Mouse (Mus musculus) lung, postnatal 4 days (tissue): ENCODE measurements around the gene Minos1.
A peak's percentile ranks its signal among the peaks of the same experiment; 100 is the strongest.

Source experiments
- DNase-seq, 2 experiments: peaks; one replicate each; pipeline ENCODE4 v3.0.0; 2021

Minos1 gene

GRCm38 (mm10) chr4:139142985-139143384, 12.1 kb upstream of the Minos1 start:
- DNase-seq, result no peak

DNA sequence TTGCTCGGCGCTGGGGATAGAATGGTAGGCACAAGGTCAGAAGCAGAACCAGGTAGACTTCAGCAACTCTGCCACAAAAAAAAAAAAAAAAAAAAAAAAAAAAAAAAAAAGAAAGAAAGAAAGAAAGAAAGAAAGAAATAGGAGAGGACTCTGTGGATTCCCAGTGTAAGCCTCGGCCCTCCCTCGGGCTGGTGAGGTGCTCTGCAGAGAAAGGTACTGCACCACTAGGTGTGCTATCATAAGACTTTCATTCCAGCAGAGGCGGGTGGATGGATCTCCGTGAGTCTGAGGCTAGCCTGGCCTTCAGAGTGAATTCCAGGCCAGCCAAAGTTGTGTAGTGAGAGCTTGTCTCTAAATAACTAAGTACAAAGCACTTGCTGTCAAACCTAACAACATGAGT, 10.9 kb upstream of the Minos1 start:
- no peak for DNase-seq

GRCm38 (mm10) chr4:139140267-139140666, 9.4 kb upstream of the Minos1 start:
- DNase-seq, result no peak

DNA sequence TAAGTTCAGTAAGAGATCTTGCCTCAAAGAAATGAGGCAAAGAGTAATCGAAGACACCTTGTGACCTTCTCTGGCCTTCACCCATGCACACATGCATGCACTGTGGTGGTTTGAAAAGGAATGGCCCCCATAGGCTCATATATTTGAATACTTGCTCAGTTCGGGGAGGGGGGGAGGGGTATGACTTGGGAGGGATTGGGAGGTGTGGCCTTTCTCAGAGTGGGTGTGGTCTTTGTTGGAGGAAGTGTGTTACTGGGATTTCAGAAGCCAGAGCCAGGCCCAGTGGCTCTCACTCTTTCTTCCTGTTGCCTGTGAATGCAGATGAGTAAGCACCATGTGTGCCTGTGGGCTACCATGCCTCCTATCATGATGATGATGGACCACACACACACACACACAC, 5.1 kb upstream of the Minos1 start:
- no peak for DNase-seq

GRCm38 (mm10) chr4:139133109-139133508, 2.2 kb upstream of the Minos1 start:
- DNase-seq, result no peak

DNA sequence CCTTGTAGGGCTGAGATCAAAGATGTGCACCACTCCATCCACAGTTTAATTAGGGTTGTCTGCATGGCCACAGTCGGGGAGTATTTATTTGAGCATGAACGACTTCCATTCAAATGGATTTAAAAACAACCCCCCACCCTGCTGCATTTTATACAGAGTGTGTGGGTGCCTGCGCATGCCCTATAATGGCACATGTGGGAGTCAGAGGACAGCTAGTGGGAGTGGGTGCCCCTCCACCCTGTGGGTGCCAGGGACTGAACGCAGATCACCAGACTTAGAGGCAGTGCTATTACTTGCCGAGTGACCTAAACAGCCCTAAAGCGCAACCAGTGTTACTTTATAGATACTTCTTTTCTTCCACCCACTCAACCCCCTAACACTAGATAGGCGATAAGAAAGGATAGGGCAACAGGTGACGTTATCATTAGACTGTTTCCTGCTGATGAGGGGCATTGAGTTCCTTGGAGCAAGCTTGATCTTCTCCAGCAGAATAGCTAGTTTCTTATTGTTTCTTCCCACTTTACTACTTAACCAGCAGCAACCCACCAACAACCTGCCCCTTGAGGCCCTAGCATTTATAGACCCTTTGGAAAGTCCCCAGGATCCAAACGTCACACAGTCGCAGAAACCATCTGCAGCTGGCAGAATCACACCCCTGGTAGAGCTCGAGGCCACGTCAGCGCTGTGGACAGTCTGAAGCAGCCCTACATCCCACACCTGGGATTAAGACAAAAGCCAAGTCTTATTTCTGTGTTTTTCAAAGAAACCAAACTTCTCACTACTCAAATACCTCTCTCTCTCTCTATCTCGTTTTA, 1.2 kb upstream of the Minos1 start:
- DNase-seq, result no peak

DNA sequence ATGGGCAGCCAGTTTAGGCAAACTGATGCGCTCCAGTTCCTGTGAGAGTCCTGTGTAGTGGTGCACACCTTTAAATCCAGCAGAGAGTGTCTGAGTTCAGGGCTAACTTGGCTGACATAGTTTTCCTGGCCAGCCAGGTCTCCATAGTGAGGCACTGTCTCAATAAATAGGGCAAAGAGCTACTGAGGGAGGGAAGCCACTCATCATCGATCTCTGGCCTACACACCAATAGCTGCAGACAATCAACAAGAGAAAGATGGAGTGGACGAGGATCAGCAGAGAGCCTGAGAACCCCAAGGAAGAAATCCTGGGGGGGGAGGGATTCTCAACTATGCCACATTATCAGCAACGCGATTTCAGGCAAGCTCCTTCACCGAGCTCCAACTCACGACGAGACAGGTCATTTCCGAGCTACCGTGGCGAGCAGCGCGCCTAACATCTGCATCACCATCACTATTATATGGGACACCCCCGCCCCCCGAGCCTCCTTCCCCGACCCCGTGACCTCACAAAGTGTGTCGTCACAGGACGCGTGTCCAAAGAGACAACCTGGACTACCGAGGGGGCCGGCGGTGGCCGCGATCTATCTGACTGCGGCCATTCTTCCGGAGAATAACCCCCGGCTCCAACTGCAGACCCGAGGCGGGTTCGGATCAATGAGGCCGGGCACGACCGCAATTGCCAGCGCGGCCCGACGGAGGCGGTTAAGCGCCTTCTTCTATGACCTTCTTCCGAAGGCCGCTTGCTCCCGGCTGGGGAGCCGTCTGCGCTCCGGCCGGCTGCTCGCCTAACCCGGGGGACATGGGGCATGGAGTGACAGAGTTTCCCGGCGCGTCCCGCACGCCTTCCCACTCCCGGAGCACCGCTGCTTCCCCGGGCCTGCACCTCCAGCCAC, 860 bp downstream of the Minos1 start:
- peak; percentile 53 to 54 for DNase-seq

- no peak for DNase-seq
These were observed 4.4 kb downstream of the Minos1 start for GRCm38 (mm10) chr4:139126475-139126874.

GRCm38 (mm10) chr4:139124940-139125339, 6.0 kb downstream of the Minos1 start:
- no peak for DNase-seq

DNA sequence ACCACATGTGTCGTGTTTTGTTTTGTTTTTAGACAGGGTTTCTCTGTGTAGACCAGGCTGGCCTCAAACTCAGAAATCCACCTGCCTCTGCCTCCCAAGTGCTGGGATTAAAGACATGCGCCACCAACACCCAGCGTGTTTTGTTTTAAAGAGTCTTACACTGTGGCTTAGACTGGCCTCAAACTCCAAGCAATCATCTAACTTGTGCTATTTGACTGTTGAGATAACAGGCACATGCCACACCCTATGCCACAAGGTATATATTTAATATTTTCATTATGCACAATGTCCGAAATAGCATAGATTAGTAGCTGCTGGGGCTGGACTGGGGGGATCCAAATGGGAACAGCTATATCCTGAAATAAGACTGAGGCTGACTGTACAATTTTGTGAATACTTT, 8.4 kb downstream of the Minos1 start:
- DNase-seq, result no peak

GRCm38 (mm10) chr4:139120998-139121397, 9.9 kb downstream of the Minos1 start:
- DNase-seq, result no peak

DNA sequence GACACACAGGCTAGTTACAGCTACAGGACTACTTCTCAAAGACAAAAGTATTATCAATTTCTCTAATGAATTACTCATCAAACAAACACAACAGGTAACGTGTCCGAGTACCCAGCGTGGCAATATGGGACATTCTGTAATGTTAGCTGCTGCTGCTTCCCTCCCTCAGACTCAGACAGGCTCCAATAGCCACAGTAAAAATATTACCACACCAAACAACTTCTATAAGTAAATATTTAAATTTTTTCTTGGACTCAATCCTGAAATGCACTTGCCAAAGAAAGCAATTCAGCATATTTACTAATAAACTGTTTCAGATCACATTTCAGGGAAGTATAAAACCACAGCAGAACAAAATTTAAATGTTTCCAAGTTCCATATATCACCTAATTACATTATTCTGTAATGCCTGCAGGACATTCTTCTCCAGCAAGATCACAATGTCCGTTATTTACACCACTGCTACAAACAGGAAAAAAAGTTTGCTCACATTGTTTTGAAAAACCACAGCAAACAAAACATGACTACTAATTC, 10.6 kb downstream of the Minos1 start:
- no peak for DNase-seq

GRCm38 (mm10) chr4:139116356-139117063, 14.4 kb downstream of the Minos1 start:
- DNase-seq, result no peak

DNA sequence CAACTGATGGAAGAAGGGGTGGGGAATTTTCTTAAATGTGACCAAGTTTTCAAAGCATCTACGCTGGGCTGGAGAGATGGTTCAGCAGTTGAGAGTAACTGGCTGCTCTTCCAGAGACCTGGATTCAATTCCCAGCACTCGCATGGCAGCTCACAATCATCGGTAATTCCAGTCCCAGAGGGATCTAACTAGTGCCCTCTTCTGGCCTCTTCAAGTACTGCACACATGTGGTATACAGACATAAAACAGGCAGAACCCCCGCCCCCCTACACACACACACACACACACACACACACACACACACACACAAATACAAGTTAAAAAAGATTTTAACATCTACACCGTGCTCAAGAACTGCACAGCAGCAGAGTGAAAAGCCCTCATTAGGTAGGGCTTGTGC, 15.2 kb downstream of the Minos1 start:
- DNase-seq, result no peak

GRCm38 (mm10) chr4:139112482-139112881, 18.4 kb downstream of the Minos1 start:
- DNase-seq, result no peak

DNA sequence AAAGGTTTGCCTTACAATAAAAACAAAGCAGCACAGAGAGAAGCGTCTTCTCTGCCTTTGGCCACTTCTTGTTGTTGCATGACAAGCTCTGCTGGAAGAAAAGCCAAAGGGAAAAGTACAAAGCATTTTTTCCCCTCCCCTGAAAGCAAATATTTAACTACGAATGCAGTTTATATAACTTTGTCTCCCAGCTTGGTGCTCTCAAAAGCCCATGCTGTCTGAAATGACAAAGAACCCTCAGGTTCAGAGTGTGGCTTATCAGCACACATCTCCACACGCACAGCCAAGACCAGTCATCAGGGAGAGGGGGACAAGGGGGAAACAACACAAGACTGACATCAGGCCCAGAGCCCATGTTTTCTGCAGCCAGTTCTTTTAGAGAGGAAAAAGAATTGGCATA, 19.5 kb downstream of the Minos1 start:
- DNase-seq, result no peak

- DNase-seq, result no peak
These were observed 20.1 kb downstream of the Minos1 start for GRCm38 (mm10) chr4:139110858-139111257.

- DNase-seq, result no peak
These were observed 25.5 kb downstream of the Minos1 start for GRCm38 (mm10) chr4:139105453-139105852.

DNA sequence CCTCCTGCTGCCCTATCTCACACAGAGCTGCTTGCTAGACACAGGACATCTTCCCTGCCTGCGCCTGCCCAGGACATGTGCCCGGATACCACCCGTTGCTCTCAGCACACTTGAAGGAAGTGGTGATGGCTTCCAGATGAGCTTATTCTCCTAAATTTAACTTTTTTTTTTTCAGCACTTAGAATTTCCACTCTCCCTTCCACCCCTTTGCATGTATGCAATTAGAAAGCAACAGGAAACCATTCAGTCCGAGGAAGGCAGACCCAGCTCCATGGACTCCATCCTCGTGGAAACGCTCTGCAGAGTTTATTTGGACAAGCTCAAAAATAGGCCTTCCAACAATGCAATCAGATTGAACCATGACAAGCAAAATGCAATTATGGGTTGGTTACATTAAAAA, 29.4 kb downstream of the Minos1 start:
- DNase-seq, result no peak

DNA sequence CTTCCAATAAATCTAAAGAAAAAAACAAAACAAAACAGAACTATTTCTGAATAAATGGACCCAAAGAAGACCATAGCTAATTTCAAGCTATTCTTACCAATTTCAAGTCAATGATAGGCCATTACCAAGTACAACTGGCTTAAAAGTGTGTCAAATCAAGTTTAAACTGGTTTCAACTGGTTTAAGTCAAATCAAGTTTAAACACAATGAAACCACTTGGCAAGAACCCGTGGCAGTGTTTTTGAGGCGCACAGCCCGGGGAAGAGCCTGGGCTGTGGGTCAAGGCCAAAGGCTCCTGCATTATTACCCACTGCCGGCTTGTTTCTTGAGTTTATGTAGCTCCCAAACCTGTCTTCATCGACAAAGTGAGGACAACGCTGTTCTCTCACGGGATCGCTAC, 30.6 kb downstream of the Minos1 start:
- DNase-seq, result no peak

- DNase-seq, result no peak
These were observed 34.7 kb downstream of the Minos1 start for GRCm38 (mm10) chr4:139096201-139096600.

GRCm38 (mm10) chr4:139095406-139095805, 35.5 kb downstream of the Minos1 start:
- peak in 1 of 2 experiments; percentile 71 for DNase-seq

GRCm38 (mm10) chr4:139093196-139093530, 37.8 kb downstream of the Minos1 start:
- DNase-seq, result no peak
